Mouse (Mus musculus): ENCODE results near the gene Nceh1. TPM values are rescaled to one million over a fixed set of nuclear protein-coding genes. Genes with fewer than 3 reads are reported as not detected.

Nceh1 gene
- polyA plus RNA-seq, 1 experiment from 2014 or later: 21.3 TPM

GRCm38 (mm10) chr3:27193844-27194317 is 11.1 kb downstream of the Nceh1 start:
- Histone ChIP-seq H3K4me3 (ENCODE audit: control insufficient read depth in 1 of 2, insufficient read depth in 1 of 2, low read depth in 1 of 2, low read length in 2 of 2) (no peak overlapping the region), H3K4me2 (ENCODE audit: low read length) (peak overlapping the region; percentile 12; the same call in 1 of the 2 replicates), H3K9ac (ENCODE audit: low read length) (no peak overlapping the region), H3K4me1 (ENCODE audit: control insufficient read depth in 2 of 2, insufficient read depth in 2 of 2, low read length in 2 of 2) (peaks cover 31 to 52% of the 10 kb centered on the region in 2 experiments), H3K9me3 (ENCODE audit: control insufficient read depth, low read length) (no peaks in the 10 kb centered on the region), H3K36me3 (ENCODE audit: control insufficient read depth, insufficient read depth, low read length) (no peaks in the 10 kb centered on the region), H3K27me3 (ENCODE audit: control insufficient read depth, insufficient read depth, low read length) (no peaks in the 10 kb centered on the region), H3K27ac (replicated peaks in 1 of 2; ENCODE audit: control insufficient read depth in 1 of 2, insufficient read depth in 1 of 2, low read depth in 2 of 2, low read length in 2 of 2) (peak overlapping the region; percentile 75 to 79)
- 6% methylated on average over 6 of the region's 6 CpGs for WGBS
- peak; percentile 71 for ATAC-seq (ENCODE audit: insufficient number of reproducible peaks, insufficient read depth, low FRiP score, low read depth)

GRCm38 (mm10) chr3:27195153-27195552 is 12.4 kb downstream of the Nceh1 start:
- Histone ChIP-seq H3K9me3 (ENCODE audit: control insufficient read depth, low read length) (no peaks in the 10 kb centered on the region), H3K27ac (replicated peaks in 1 of 2; ENCODE audit: control insufficient read depth in 1 of 2, insufficient read depth in 1 of 2, low read depth in 2 of 2, low read length in 2 of 2) (no peak overlapping the region), H3K4me1 (ENCODE audit: control insufficient read depth in 2 of 2, insufficient read depth in 2 of 2, low read length in 2 of 2) (peaks cover 29 to 42% of the 10 kb centered on the region in 2 experiments), H3K9ac (ENCODE audit: low read length) (no peak overlapping the region), H3K36me3 (ENCODE audit: control insufficient read depth, insufficient read depth, low read length) (no peaks in the 10 kb centered on the region), H3K4me3 (ENCODE audit: control insufficient read depth in 1 of 2, insufficient read depth in 1 of 2, low read depth in 1 of 2, low read length in 2 of 2) (no peak overlapping the region), H3K27me3 (ENCODE audit: control insufficient read depth, insufficient read depth, low read length) (no peaks in the 10 kb centered on the region), H3K4me2 (ENCODE audit: low read length) (no peak overlapping the region)
- WGBS: 65% methylated on average over 4 of the region's 4 CpGs
- ATAC-seq (ENCODE audit: insufficient number of reproducible peaks, insufficient read depth, low FRiP score, low read depth): no peak

- Histone ChIP-seq H3K4me3 (ENCODE audit: control insufficient read depth in 1 of 2, insufficient read depth in 1 of 2, low read depth in 1 of 2, low read length in 2 of 2) (no peak overlapping the region), H3K36me3 (ENCODE audit: control insufficient read depth, insufficient read depth, low read length) (no peaks in the 10 kb centered on the region), H3K9ac (ENCODE audit: low read length) (no peak overlapping the region), H3K4me1 (ENCODE audit: control insufficient read depth in 2 of 2, insufficient read depth in 2 of 2, low read length in 2 of 2) (peaks cover 29 to 38% of the 10 kb centered on the region in 2 experiments), H3K4me2 (ENCODE audit: low read length) (no peak overlapping the region), H3K27ac (replicated peaks in 1 of 2; ENCODE audit: control insufficient read depth in 1 of 2, insufficient read depth in 1 of 2, low read depth in 2 of 2, low read length in 2 of 2) (no peak overlapping the region), H3K9me3 (ENCODE audit: control insufficient read depth, low read length) (no peaks in the 10 kb centered on the region), H3K27me3 (ENCODE audit: control insufficient read depth, insufficient read depth, low read length) (no peaks in the 10 kb centered on the region)
- 82% methylated on average over 8 of the region's 8 CpGs for whole genome bisulfite sequencing
- no peak for ATAC-seq (ENCODE audit: insufficient number of reproducible peaks, insufficient read depth, low FRiP score, low read depth)
These were observed 12.9 kb downstream of the Nceh1 start for GRCm38 (mm10) chr3:27195573-27196227.

- peaks cover 27 to 34% of the 10 kb centered on the region in 2 experiments for H3K4me1 ChIP-seq (ENCODE audit: control insufficient read depth in 2 of 2, insufficient read depth in 2 of 2, low read length in 2 of 2)
- H3K4me3 ChIP-seq (ENCODE audit: control insufficient read depth in 1 of 2, insufficient read depth in 1 of 2, low read depth in 1 of 2, low read length in 2 of 2): no peak overlapping the region
- 76% methylated on average over 1 of the region's 1 CpGs for WGBS
- H3K27me3 ChIP-seq (ENCODE audit: control insufficient read depth, insufficient read depth, low read length): no peaks in the 10 kb centered on the region
- H3K4me2 ChIP-seq (ENCODE audit: low read length): no peak overlapping the region
- no peak overlapping the region for H3K27ac ChIP-seq (replicated peaks in 1 of 2; ENCODE audit: control insufficient read depth in 1 of 2, insufficient read depth in 1 of 2, low read depth in 2 of 2, low read length in 2 of 2)
- no peaks in the 10 kb centered on the region for H3K9me3 ChIP-seq (ENCODE audit: control insufficient read depth, low read length)
- H3K36me3 ChIP-seq (ENCODE audit: control insufficient read depth, insufficient read depth, low read length): no peaks in the 10 kb centered on the region
- H3K9ac ChIP-seq (ENCODE audit: low read length): no peak overlapping the region
- ATAC-seq (ENCODE audit: insufficient number of reproducible peaks, insufficient read depth, low FRiP score, low read depth): no peak
These were observed 13.8 kb downstream of the Nceh1 start for GRCm38 (mm10) chr3:27196529-27196928.

GRCm38 (mm10) chr3:27197816-27198215 is 15.1 kb downstream of the Nceh1 start:
- H3K27me3 ChIP-seq (ENCODE audit: control insufficient read depth, insufficient read depth, low read length): no peaks in the 10 kb centered on the region
- H3K4me2 ChIP-seq (ENCODE audit: low read length): no peak overlapping the region
- H3K4me3 ChIP-seq (ENCODE audit: control insufficient read depth in 1 of 2, insufficient read depth in 1 of 2, low read depth in 1 of 2, low read length in 2 of 2): no peak overlapping the region
- peaks cover 16 to 27% of the 10 kb centered on the region in 2 experiments for H3K4me1 ChIP-seq (ENCODE audit: control insufficient read depth in 2 of 2, insufficient read depth in 2 of 2, low read length in 2 of 2)
- H3K36me3 ChIP-seq (ENCODE audit: control insufficient read depth, insufficient read depth, low read length): no peaks in the 10 kb centered on the region
- no peak overlapping the region for H3K9ac ChIP-seq (ENCODE audit: low read length)
- no peaks in the 10 kb centered on the region for H3K9me3 ChIP-seq (ENCODE audit: control insufficient read depth, low read length)
- 82% methylated on average over 5 of the region's 5 CpGs for WGBS
- no peak for ATAC-seq (ENCODE audit: insufficient number of reproducible peaks, insufficient read depth, low FRiP score, low read depth)
- H3K27ac ChIP-seq (replicated peaks in 1 of 2; ENCODE audit: control insufficient read depth in 1 of 2, insufficient read depth in 1 of 2, low read depth in 2 of 2, low read length in 2 of 2): no peak overlapping the region

- H3K4me2 ChIP-seq (ENCODE audit: low read length): no peak overlapping the region
- peaks cover 6 to 14% of the 10 kb centered on the region in 2 experiments for H3K4me1 ChIP-seq (ENCODE audit: control insufficient read depth in 2 of 2, insufficient read depth in 2 of 2, low read length in 2 of 2)
- WGBS: 81% methylated on average over 7 of the region's 7 CpGs
- no peak overlapping the region for H3K4me3 ChIP-seq (ENCODE audit: control insufficient read depth in 1 of 2, insufficient read depth in 1 of 2, low read depth in 1 of 2, low read length in 2 of 2)
- H3K27ac ChIP-seq (replicated peaks in 1 of 2; ENCODE audit: control insufficient read depth in 1 of 2, insufficient read depth in 1 of 2, low read depth in 2 of 2, low read length in 2 of 2): no peak overlapping the region
- ATAC-seq (ENCODE audit: insufficient number of reproducible peaks, insufficient read depth, low FRiP score, low read depth): no peak
- H3K9ac ChIP-seq (ENCODE audit: low read length): no peak overlapping the region
- H3K36me3 ChIP-seq (ENCODE audit: control insufficient read depth, insufficient read depth, low read length): no peaks in the 10 kb centered on the region
- H3K27me3 ChIP-seq (ENCODE audit: control insufficient read depth, insufficient read depth, low read length): no peaks in the 10 kb centered on the region
- H3K9me3 ChIP-seq (ENCODE audit: control insufficient read depth, low read length): no peaks in the 10 kb centered on the region
These were observed 16.4 kb downstream of the Nceh1 start for GRCm38 (mm10) chr3:27199120-27199519.

- H3K36me3 ChIP-seq (ENCODE audit: control insufficient read depth, insufficient read depth, low read length): no peaks in the 10 kb centered on the region
- 77% methylated on average over 5 of the region's 5 CpGs for WGBS
- ATAC-seq (ENCODE audit: insufficient number of reproducible peaks, insufficient read depth, low FRiP score, low read depth): no peak
- no peak overlapping the region for H3K9ac ChIP-seq (ENCODE audit: low read length)
- H3K27ac ChIP-seq (replicated peaks in 1 of 2; ENCODE audit: control insufficient read depth in 1 of 2, insufficient read depth in 1 of 2, low read depth in 2 of 2, low read length in 2 of 2): no peak overlapping the region
- H3K4me1 ChIP-seq (ENCODE audit: control insufficient read depth in 2 of 2, insufficient read depth in 2 of 2, low read length in 2 of 2): peaks cover 11 to 28% of the 10 kb centered on the region in 2 experiments
- no peak overlapping the region for H3K4me2 ChIP-seq (ENCODE audit: low read length)
- no peaks in the 10 kb centered on the region for H3K27me3 ChIP-seq (ENCODE audit: control insufficient read depth, insufficient read depth, low read length)
- H3K4me3 ChIP-seq (ENCODE audit: control insufficient read depth in 1 of 2, insufficient read depth in 1 of 2, low read depth in 1 of 2, low read length in 2 of 2): no peak overlapping the region
- no peaks in the 10 kb centered on the region for H3K9me3 ChIP-seq (ENCODE audit: control insufficient read depth, low read length)
These were observed 19.1 kb downstream of the Nceh1 start for GRCm38 (mm10) chr3:27201728-27202411.

Data from heart, embryonic 14.5 days (tissue).